Mouse (Mus musculus) kidney, adult 2 months (tissue): Measurements from ENCODE around the gene Epha2. TPM values are rescaled to one million over a fixed set of nuclear protein-coding genes. Genes with fewer than 3 reads are reported as not detected.

Experiments used
- DNase-seq: peaks from one replicate; pipeline ENCODE4 v3.0.0; 2021
- H3K27ac ChIP-seq: fragments of 200-500 bp; 2 replicates; pipeline ENCODE4 v1.5.1; 2012; ENCODE audit warnings: low read depth, low read length, control low read depth, inconsistent platforms; ENCODE audit not compliant: insufficient read depth
- H3K27me3 ChIP-seq: fragments of 200-500 bp; replicated peaks from 2 replicates; pipeline ENCODE4 v1.6.1; 2012; ENCODE audit warnings: mild to moderate bottlenecking, moderate library complexity, low read length, inconsistent platforms; ENCODE audit not compliant: control insufficient read depth, insufficient read depth
- H3K36me3 ChIP-seq: fragments of 200-500 bp; 2 replicates; pipeline ENCODE4 v1.6.1; 2012; ENCODE audit warnings: mild to moderate bottlenecking, moderate library complexity, low read length, inconsistent platforms; ENCODE audit not compliant: control insufficient read depth, insufficient read depth
- H3K4me1 ChIP-seq: fragments of 200-500 bp; 2 replicates; pipeline ENCODE4 v1.6.1; 2011; ENCODE audit warnings: low read length; ENCODE audit not compliant: control insufficient read depth, insufficient read depth
- H3K4me3 ChIP-seq: fragments of 200-500 bp; 2 replicates; pipeline ENCODE4 v1.5.1; 2011; ENCODE audit warnings: mild to moderate bottlenecking, low read depth, low read length, control low read depth; ENCODE audit not compliant: insufficient read depth
- CTCF ChIP-seq: fragments of 200-500 bp; conservative IDR thresholded peaks from 2 replicates; pipeline ENCODE4 v1.5.1; 2011; ENCODE audit warnings: low read depth, mild to moderate bottlenecking, control low read depth, low read length, moderate library complexity, mixed read lengths; ENCODE audit not compliant: insufficient read depth, insufficient read length
- POLR2A ChIP-seq: fragments of 200-500 bp; IDR thresholded peaks from one replicate; pipeline ENCODE4 v1.6.1; 2011; ENCODE audit warnings: low read depth, low read length, control low read depth
- WGBS: fragments of 180-500 bp; shearing (Covaris S2); methylation state at CpG from one replicate; pipeline ENCODE4 v1.1.7; 2018; 5-methylcytosine and 5-hydroxymethylcytosine counted together
- polyA plus RNA-seq: library from polyadenylated mRNA; depleted of rRNA; stranded (reverse); fragments of >200 nt; gene quantifications from 2 replicates; pipeline ENCODE4 v1.2.3, GENCODE M21; 2012

Epha2 gene
- polyA plus RNA-seq, 1 experiment, result 8.1 TPM

DNA sequence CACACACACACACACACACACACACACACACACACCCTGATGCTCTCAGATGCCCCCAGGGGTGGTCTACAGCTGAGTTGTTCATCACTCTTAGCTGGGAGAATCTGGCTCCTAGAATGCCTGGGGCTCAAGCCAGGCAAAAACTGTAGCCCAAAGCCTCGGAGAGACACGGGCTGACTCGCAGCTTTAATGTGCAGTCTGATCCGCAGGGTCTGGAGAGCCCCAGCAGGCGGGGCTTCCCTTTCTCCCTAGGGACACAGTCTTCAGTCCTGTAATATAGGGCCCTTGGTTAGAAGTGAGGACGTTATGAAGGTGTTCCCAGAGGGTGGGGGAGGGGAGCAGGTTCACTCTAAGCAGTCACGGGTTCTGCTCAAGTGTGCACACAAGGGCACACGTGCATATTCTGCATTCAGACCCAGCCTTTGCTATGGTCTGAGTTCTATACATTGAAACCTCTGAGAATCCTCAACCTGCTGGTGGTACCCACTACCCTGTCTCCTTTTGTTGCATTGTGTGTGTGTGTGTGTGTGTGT lies 17.1 kb upstream of the Epha2 start:
- TF ChIP-seq CTCF (no peak), POLR2A (no peak)
- DNase-seq, result no peak
- peaks cover 19% of the 10 kb centered on the region for H3K4me1 ChIP-seq
- H3K36me3 ChIP-seq, result no peaks in the 10 kb centered on the region
- WGBS, result 44% methylated on average over 8 of the region's 8 CpGs
- no peaks in the 10 kb centered on the region for H3K27me3 ChIP-seq
- H3K27ac ChIP-seq, result no peak overlapping the region
- H3K4me3 ChIP-seq, result no peak overlapping the region

GRCm38 (mm10) chr4:141284486-141284885 lies 16.6 kb upstream of the Epha2 start:
- no peak for DNase-seq
- Histone ChIP-seq H3K27me3 (no peaks in the 10 kb centered on the region), H3K4me1 (peaks cover 15% of the 10 kb centered on the region), H3K27ac (no peak overlapping the region), H3K36me3 (no peaks in the 10 kb centered on the region), H3K4me3 (no peak overlapping the region)
- TF ChIP-seq POLR2A (no peak), CTCF (no peak)
- WGBS, result 96% methylated on average over 3 of the region's 3 CpGs

- Histone ChIP-seq H3K27ac (no peak overlapping the region), H3K27me3 (no peaks in the 10 kb centered on the region), H3K36me3 (no peaks in the 10 kb centered on the region), H3K4me3 (no peak overlapping the region), H3K4me1 (peaks cover 15% of the 10 kb centered on the region)
- DNase-seq, result no peak
- WGBS, result 82% methylated on average over 8 of the region's 8 CpGs
- TF ChIP-seq CTCF (no peak), POLR2A (no peak)
Measured at GRCm38 (mm10) chr4:141285128-141285527, 15.9 kb upstream of the Epha2 start.

DNA sequence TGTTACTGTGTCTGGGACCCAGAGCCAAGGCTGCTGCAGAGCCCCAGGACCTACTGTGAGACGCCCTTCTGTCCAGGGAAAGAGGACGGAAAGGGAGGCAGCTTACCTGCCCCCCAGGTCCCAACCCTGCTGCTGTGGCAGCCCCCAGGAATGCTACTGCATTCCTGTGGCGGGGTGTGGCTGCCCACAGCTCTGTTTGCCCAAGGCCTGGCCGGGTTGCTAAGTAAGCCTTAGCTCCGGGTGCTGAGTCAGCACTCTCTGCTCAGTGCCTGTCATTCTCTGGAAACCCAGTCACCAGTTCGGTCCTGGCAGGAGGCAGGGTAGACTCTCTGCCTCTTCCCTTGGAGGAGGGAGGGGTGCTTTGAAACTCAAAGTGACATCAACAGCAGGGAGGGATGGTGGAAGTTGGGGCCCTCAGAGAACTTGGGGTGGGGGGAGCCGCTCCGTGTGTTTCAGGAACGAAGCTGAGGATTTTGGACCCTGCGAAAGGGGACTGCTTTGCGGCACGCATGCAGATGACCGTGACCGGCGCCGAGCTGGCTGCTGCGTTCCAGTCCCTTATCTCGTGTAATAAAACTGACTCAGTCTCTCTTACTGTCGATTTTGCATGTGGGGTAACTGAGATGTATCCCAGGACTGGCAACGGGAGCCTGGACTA lies 14.1 kb upstream of the Epha2 start:
- DNase-seq, result peak; percentile 37
- 30% methylated on average over 20 of the region's 20 CpGs for WGBS
- H3K27me3 ChIP-seq, result no peaks in the 10 kb centered on the region
- H3K4me3 ChIP-seq, result no peak overlapping the region
- H3K36me3 ChIP-seq, result no peaks in the 10 kb centered on the region
- H3K4me1 ChIP-seq, result peaks cover 5% of the 10 kb centered on the region; the same call in 1 of the 2 replicates
- TF ChIP-seq CTCF (no peak), POLR2A (no peak)
- H3K27ac ChIP-seq, result no peak overlapping the region

DNA sequence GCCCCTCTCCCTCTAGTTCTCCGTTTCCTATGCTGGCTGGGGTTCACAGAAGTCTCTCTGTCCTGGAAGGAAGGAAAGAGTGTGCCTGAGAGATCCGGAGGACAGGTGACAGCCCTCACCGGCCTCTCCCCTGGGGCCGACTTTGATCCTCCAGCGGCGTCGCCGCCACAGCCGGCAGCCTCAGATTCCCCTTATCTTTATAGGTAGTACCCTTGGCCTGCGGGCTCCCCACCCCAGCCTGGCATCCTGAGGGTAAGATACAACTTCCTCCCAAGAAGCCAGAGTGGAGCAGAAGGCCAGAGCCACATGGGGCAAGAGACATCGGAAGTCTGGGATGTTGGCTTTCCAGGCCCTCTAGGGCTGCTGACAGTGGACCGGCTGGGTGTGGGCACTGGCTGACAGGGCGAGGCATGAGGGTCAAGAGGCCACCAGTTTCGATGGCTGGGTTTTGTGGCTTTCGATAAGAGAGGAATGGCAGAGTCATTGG lies 13.5 kb upstream of the Epha2 start:
- Histone ChIP-seq H3K4me1 (0 out of 2 replicates have a peak, but pooled peaks cover 4% of the 10 kb centered on the region), H3K27ac (no peak overlapping the region), H3K36me3 (no peaks in the 10 kb centered on the region), H3K27me3 (no peaks in the 10 kb centered on the region), H3K4me3 (no peak overlapping the region)
- DNase-seq, result no peak
- WGBS, result 48% methylated on average over 15 of the region's 15 CpGs
- no peak for TF ChIP-seq POLR2A
- TF ChIP-seq CTCF, result no peak

- 77% methylated on average over 8 of the region's 8 CpGs for whole genome bisulfite sequencing
- H3K27me3 ChIP-seq, result no peaks in the 10 kb centered on the region
- H3K4me3 ChIP-seq, result no peak overlapping the region
- H3K27ac ChIP-seq, result no peak overlapping the region
- H3K36me3 ChIP-seq, result no peaks in the 10 kb centered on the region
- no peak for TF ChIP-seq CTCF
- no peak for TF ChIP-seq POLR2A
- H3K4me1 ChIP-seq, result 0 out of 2 replicates have a peak, but pooled peaks cover 4% of the 10 kb centered on the region
- no peak for DNase-seq
Measured at GRCm38 (mm10) chr4:141288152-141288551, 12.9 kb upstream of the Epha2 start.

DNA sequence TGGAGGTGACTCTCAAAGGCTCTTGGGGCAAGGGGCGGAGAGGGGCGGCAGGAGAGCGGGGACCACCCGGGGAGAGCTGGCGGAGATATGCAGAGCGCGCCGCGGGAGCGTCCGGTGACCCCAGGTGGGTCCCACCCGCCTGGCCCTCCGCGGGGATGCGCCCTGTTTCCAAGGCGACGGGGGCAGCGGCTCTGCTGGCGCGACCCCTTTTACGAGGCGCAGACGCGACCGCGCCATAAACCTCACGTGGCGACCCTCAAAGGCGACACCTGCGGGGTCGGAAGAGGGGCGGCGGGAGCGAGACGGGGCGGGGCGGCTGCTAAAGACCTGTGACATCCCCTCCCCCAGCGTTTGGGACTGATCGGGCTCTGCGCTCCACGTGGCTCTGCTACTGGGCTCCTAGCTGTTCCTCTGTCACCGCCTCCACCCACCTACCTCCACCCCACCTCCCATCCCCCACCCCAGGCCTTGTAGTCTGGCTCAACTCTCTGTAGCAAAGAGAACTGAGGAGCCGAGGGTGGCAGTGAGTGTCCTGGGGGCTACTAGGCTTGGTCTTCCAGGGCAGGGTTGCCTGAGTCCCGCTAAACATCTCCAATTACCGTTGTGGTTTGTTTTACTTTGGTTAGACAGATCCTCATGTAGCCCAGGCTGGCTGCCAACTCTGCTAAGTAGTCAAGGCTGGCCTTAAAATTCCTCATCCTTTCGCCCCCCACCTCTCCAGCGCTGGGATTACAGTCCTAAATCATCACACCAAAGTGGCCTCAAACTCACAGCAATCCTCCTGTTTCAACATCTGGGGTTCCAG lies 9.3 kb upstream of the Epha2 start:
- WGBS, result 11% methylated on average over 47 of the region's 47 CpGs
- Histone ChIP-seq H3K27me3 (no peaks in the 10 kb centered on the region), H3K36me3 (no peaks in the 10 kb centered on the region), H3K4me3 (no peak overlapping the region), H3K4me1 (no peaks in the 10 kb centered on the region), H3K27ac (no peak overlapping the region)
- TF ChIP-seq CTCF (no peak), POLR2A (no peak)
- DNase-seq, result no peak
